8 mouse cellular contexts compared by ENCODE assay signal in the genomic region with DNA sequence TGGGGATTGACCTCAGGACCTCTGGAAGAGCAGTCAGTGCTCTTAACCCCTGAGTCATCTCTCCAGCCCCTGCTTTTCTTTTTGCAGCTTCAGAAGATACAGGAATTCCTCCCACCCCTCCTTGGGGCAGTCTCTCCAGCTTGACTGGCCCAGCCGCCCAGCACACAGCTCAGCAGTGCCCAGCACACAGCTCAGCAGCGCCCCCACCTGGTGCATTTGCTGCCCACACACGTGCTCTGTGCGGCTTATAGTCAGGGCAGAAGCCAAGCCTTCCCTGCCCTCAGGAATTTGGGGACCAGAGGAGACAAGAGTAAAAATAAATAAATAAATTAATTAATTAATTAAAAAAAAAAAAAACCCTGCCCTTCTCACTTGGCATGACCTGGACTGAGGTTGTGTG. TPM values are rescaled to one million over a fixed set of nuclear protein-coding genes. Genes with fewer than 3 reads are reported as not detected.
DNase-seq lines count a peak whose midpoint lies in the region; ATAC-seq lines count a peak whose summit lies in the region.

No protein-coding gene starts in this region.

- 0 out of 2 replicates have a peak, but pooled peaks have one; percentile 64 for ATAC-seq in limb, embryonic 12.5 days (ENCODE audit: insufficient number of reproducible peaks, insufficient read depth, low FRiP score, low TSS enrichment, low read depth)
- peak; percentile 79; the same call in 1 of the 2 replicates for ATAC-seq in midbrain, embryonic 14.5 days (ENCODE audit: low FRiP score, low TSS enrichment)

- H3K27ac ChIP-seq in limb, embryonic 12.5 days, result no peak overlapping the region
- H3K27ac ChIP-seq in midbrain, embryonic 14.5 days (replicated peaks; ENCODE audit: low read depth, low read length), result no peak overlapping the region

- no peaks in the 10 kb centered on the region for H3K9me3 ChIP-seq in limb, embryonic 12.5 days
- no peaks in the 10 kb centered on the region for H3K9me3 ChIP-seq in midbrain, embryonic 14.5 days (ENCODE audit: control insufficient read depth, low read length)

- H3K4me3 ChIP-seq in limb, embryonic 12.5 days (replicated peaks), result no peak overlapping the region
- H3K4me3 ChIP-seq in midbrain, embryonic 14.5 days (replicated peaks; ENCODE audit: low read depth, low read length), result no peak overlapping the region

- 31% methylated on average over 4 of the region's 4 CpGs for WGBS in limb, embryonic 12.5 days
- 19% methylated on average over 4 of the region's 4 CpGs for WGBS in midbrain, embryonic 14.5 days

- H3K36me3 ChIP-seq in limb, embryonic 12.5 days, result peaks cover 40% of the 10 kb centered on the region
- H3K36me3 ChIP-seq in midbrain, embryonic 14.5 days (ENCODE audit: control insufficient read depth, insufficient read depth, low read length), result peaks cover 36% of the 10 kb centered on the region

- no peaks in the 10 kb centered on the region for H3K27me3 ChIP-seq in limb, embryonic 12.5 days
- H3K27me3 ChIP-seq in midbrain, embryonic 14.5 days (ENCODE audit: control insufficient read depth, insufficient read depth, low read length), result no peaks in the 10 kb centered on the region

- no peak overlapping the region for H3K9ac ChIP-seq in limb, embryonic 12.5 days (replicated peaks)
- no peak overlapping the region for H3K9ac ChIP-seq in midbrain, embryonic 14.5 days (replicated peaks; ENCODE audit: low read length)

- H3K4me2 ChIP-seq in limb, embryonic 12.5 days, result no peak overlapping the region
- no peak overlapping the region for H3K4me2 ChIP-seq in midbrain, embryonic 14.5 days (ENCODE audit: low read length)

- DNase-seq in 3T3-L1 (ENCODE audit: low read depth, low spot score), result peak; percentile 86
- peak; percentile 65 for DNase-seq in adrenal gland, adult 8-10 months
- peak; percentile 80 for DNase-seq in embryo, embryonic 11 days
- peak; percentile 73 to 84 for DNase-seq in heart, adult 18-20 months
- peak; percentile 76 for DNase-seq in kidney, adult 11 months
- peak; percentile 74 for DNase-seq in midbrain, embryonic 14.5 days
- peak; percentile 67 to 89 for DNase-seq in spleen, postnatal 10 days (ENCODE audit: low spot score in 2 of 2)

- no peaks in the 10 kb centered on the region for H3K4me1 ChIP-seq in limb, embryonic 12.5 days (replicated peaks)
- H3K4me1 ChIP-seq in midbrain, embryonic 14.5 days (ENCODE audit: control insufficient read depth, insufficient read depth, low read length), result no peaks in the 10 kb centered on the region

RNA-seq across cellular contexts. Expression of gene Xylb, which starts 5.1 kb away (rescaled TPM):
- total RNA-seq in adrenal gland, adult 8-10 months (2022), result 1 to 10 TPM in 3 of 4 experiments, under 1 TPM in 1; 0.87 to 2.2 (median 1.5) TPM
- under 1 TPM; 0.26 to 0.30 TPM for total RNA-seq in heart, adult 18-20 months (2021)
- 7.6 and 8.3 TPM in 2 replicates for polyA plus RNA-seq in limb, embryonic 12.5 days (2016; fragmentation: Nextera tagmentation; extraction: Ambion mirVana)
- 1.5 and 2.4 TPM in 2 replicates for polyA plus RNA-seq in midbrain, embryonic 14.5 days (2014; fragmentation: Nextera tagmentation; extraction: Ambion mirVana)

RNA-seq across cellular contexts. Expression of gene Myd88, which starts 10.8 kb away (rescaled TPM):
- total RNA-seq in adrenal gland, adult 8-10 months (2022), result 10 to 100 TPM; 28.2 to 43.0 (median 31.7) TPM
- total RNA-seq in heart, adult 18-20 months (2021), result 10 to 100 TPM; 12.9 to 13.9 TPM
- 9.2 and 9.9 TPM in 2 replicates for polyA plus RNA-seq in limb, embryonic 12.5 days (2016; fragmentation: Nextera tagmentation; extraction: Ambion mirVana)
- 3.4 and 5.6 TPM in 2 replicates for polyA plus RNA-seq in midbrain, embryonic 14.5 days (2014; fragmentation: Nextera tagmentation; extraction: Ambion mirVana)

RNA-seq across cellular contexts. Expression of gene Acaa1a, which starts 12.6 kb away (rescaled TPM):
- total RNA-seq in adrenal gland, adult 8-10 months (2022), result 100 to 1,000 TPM; 128 to 155 (median 138) TPM
- 10 to 100 TPM; 77.1 to 85.3 TPM for total RNA-seq in heart, adult 18-20 months (2021)
- 81.3 and 81.6 TPM in 2 replicates for polyA plus RNA-seq in limb, embryonic 12.5 days (2016; fragmentation: Nextera tagmentation; extraction: Ambion mirVana)
- 85.4 and 92.0 TPM in 2 replicates for polyA plus RNA-seq in midbrain, embryonic 14.5 days (2014; fragmentation: Nextera tagmentation; extraction: Ambion mirVana)

RNA-seq across cellular contexts. Expression of gene Slc22a14, which starts 13.3 kb away (rescaled TPM):
- total RNA-seq in adrenal gland, adult 8-10 months (2022), result not detected
- not detected for total RNA-seq in heart, adult 18-20 months (2021)
- not detected in 2 replicates for polyA plus RNA-seq in limb, embryonic 12.5 days (2016; fragmentation: Nextera tagmentation; extraction: Ambion mirVana)
- not detected in 2 replicates for polyA plus RNA-seq in midbrain, embryonic 14.5 days (2014; fragmentation: Nextera tagmentation; extraction: Ambion mirVana)

RNA-seq across cellular contexts. Expression of gene Oxsr1, which starts 29.8 kb away (rescaled TPM):
- total RNA-seq in adrenal gland, adult 8-10 months (2022), result 10 to 100 TPM; 33.7 to 40.6 (median 37.8) TPM
- 10 to 100 TPM; 51.0 to 52.6 TPM for total RNA-seq in heart, adult 18-20 months (2021)
- polyA plus RNA-seq in limb, embryonic 12.5 days (2016; fragmentation: Nextera tagmentation; extraction: Ambion mirVana), result 16.0 and 17.0 TPM in 2 replicates
- 13.0 and 18.2 TPM in 2 replicates for polyA plus RNA-seq in midbrain, embryonic 14.5 days (2014; fragmentation: Nextera tagmentation; extraction: Ambion mirVana)
